Mouse (Mus musculus): ENCODE data around the gene Stxbp4. TPM values are rescaled to one million over a fixed set of nuclear protein-coding genes. Genes with fewer than 3 reads are reported as not detected.

Gene Stxbp4
- polyA plus RNA-seq, 1 experiment from 2014 or later, result 10.9 TPM

DNA sequence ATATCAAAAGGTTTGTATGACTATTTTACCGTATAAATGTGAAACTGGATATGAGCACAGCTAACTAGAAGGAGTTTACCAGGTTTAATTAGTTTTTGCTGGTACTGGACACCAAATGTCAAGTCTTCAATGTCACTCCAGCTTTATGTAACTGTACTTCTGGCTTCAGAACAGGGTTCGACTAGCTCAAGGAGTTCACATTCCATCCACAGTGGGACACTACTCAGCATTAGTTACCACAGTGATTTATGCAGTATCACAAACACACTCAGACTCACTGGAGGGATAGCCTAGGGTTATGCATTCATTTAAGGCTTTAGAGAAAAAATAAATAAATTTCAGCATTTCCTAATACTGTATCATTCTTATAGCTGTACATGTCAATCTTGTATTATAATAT lies 5.4 kb downstream of the Stxbp4 start:
- WGBS, result 63% methylated on average over 2 of the region's 2 CpGs
- no peaks in the 10 kb centered on the region for H3K9me3 ChIP-seq (replicated peaks; ENCODE audit: low read length)
- TF ChIP-seq CTCF (IDR thresholded peaks at IDR 0.05; ENCODE audit: low read depth), result peak; percentile 43; the same call in 1 of the 2 replicates
- no peak overlapping the region for H3K4me3 ChIP-seq (replicated peaks; ENCODE audit: low read depth, low read length)
- no peak overlapping the region for H3K4me2 ChIP-seq (ENCODE audit: low read length)
- no peaks in the 10 kb centered on the region for H3K36me3 ChIP-seq (ENCODE audit: insufficient read depth, low read length)
- H3K27ac ChIP-seq, result no peak overlapping the region
- DNase-seq (ENCODE audit: low spot score) (no peak), ATAC-seq (replicated peaks; ENCODE audit: low FRiP score, low read depth) (0 out of 2 replicates have a peak, but pooled peaks have one; percentile 55)
- H3K27me3 ChIP-seq (ENCODE audit: insufficient read depth, low read length), result no peaks in the 10 kb centered on the region
- H3K4me1 ChIP-seq (replicated peaks; ENCODE audit: insufficient read depth, low read length), result no peaks in the 10 kb centered on the region; the same call in 1 of the 2 replicates
- H3K9ac ChIP-seq (ENCODE audit: low read depth, low read length), result no peak overlapping the region

DNA sequence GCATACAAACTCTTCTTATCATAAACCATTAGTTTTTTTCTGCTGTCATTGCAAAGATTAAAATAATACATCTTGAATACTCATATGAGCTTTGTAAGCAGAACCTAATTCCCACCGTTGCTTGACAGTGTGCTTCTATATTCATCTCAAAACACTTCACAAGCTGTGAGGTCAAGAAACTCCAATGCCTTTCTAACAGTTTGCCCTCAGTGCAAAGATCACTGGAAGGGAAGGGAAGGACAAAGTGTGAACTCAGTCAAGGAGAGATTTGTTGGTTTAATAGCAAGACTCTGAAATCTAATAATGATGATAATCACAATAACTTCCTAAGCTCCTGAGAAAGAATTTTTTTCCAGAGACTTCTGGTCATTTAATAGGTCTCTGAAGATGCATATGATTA lies 10.1 kb downstream of the Stxbp4 start:
- H3K4me3 ChIP-seq (replicated peaks; ENCODE audit: low read depth, low read length), result no peak overlapping the region
- DNase-seq (ENCODE audit: low spot score) (no peak), ATAC-seq (replicated peaks; ENCODE audit: low FRiP score, low read depth) (no peak)
- 59% methylated on average over 1 of the region's 1 CpGs for WGBS
- H3K27ac ChIP-seq, result no peak overlapping the region
- TF ChIP-seq CTCF (IDR thresholded peaks at IDR 0.05; ENCODE audit: low read depth), result no peak
- no peaks in the 10 kb centered on the region for H3K4me1 ChIP-seq (replicated peaks; ENCODE audit: insufficient read depth, low read length)
- no peaks in the 10 kb centered on the region for H3K36me3 ChIP-seq (ENCODE audit: insufficient read depth, low read length)
- H3K9ac ChIP-seq (ENCODE audit: low read depth, low read length), result no peak overlapping the region
- H3K27me3 ChIP-seq (ENCODE audit: insufficient read depth, low read length), result no peaks in the 10 kb centered on the region
- no peaks in the 10 kb centered on the region for H3K9me3 ChIP-seq (replicated peaks; ENCODE audit: low read length)
- H3K4me2 ChIP-seq (ENCODE audit: low read length), result no peak overlapping the region

DNA sequence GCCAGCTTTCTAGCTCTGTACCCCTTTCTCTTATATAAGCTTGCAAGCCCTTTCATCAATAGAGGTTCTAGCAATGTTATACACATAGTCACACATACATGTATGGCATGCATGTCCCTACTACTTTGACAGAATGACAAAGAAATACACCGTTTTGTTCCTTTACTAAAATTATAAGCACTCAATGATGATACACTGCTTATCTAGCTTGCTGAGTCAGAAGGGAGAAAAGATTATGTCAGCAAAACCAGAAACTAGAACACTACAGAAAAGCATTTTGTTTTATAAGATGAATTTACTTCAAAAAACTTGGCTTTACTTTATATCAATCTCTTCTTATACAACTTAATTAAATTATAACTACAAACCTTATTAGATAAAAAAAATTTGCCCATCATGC lies 12.7 kb downstream of the Stxbp4 start:
- H3K9me3 ChIP-seq (replicated peaks; ENCODE audit: low read length), result no peaks in the 10 kb centered on the region
- ATAC-seq (replicated peaks; ENCODE audit: low FRiP score, low read depth) (no peak), DNase-seq (ENCODE audit: low spot score) (no peak)
- H3K4me3 ChIP-seq (replicated peaks; ENCODE audit: low read depth, low read length), result no peak overlapping the region
- H3K4me2 ChIP-seq (ENCODE audit: low read length), result no peak overlapping the region
- TF ChIP-seq CTCF (IDR thresholded peaks at IDR 0.05; ENCODE audit: low read depth), result no peak
- WGBS, result 82% methylated on average over 1 of the region's 1 CpGs
- no peak overlapping the region for H3K27ac ChIP-seq
- H3K4me1 ChIP-seq (replicated peaks; ENCODE audit: insufficient read depth, low read length), result no peaks in the 10 kb centered on the region
- H3K27me3 ChIP-seq (ENCODE audit: insufficient read depth, low read length), result no peaks in the 10 kb centered on the region
- H3K9ac ChIP-seq (ENCODE audit: low read depth, low read length), result no peak overlapping the region
- no peaks in the 10 kb centered on the region for H3K36me3 ChIP-seq (ENCODE audit: insufficient read depth, low read length)

DNA sequence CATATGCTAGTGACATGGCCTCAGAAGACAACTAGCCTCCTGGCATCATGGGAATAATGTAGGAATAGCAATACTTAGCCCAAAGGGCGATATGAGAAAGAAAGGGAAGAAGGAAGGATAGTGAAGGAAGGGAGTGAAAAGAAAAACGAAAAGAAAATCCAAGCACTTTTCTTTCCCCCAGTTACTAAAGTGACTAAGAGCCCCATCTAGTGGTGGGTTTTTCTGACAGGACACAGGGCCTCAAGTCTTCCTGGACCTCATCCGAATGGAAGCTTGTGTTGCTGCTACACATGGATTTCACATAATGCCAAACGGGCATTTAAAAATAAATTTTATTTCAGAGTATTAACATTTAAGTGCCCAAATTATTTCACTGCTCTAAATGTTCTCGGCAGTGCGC lies 14.4 kb downstream of the Stxbp4 start:
- peak; percentile 69 for DNase-seq (ENCODE audit: low spot score)
- H3K4me3 ChIP-seq (replicated peaks; ENCODE audit: low read depth, low read length), result no peak overlapping the region
- no peaks in the 10 kb centered on the region for H3K27me3 ChIP-seq (ENCODE audit: insufficient read depth, low read length)
- H3K9me3 ChIP-seq (replicated peaks; ENCODE audit: low read length), result no peaks in the 10 kb centered on the region
- H3K4me1 ChIP-seq (replicated peaks; ENCODE audit: insufficient read depth, low read length), result no peaks in the 10 kb centered on the region
- no peak overlapping the region for H3K4me2 ChIP-seq (ENCODE audit: low read length)
- H3K27ac ChIP-seq, result no peak overlapping the region
- no peaks in the 10 kb centered on the region for H3K36me3 ChIP-seq (ENCODE audit: insufficient read depth, low read length)
- 55% methylated on average over 6 of the region's 6 CpGs for WGBS
- no peak overlapping the region for H3K9ac ChIP-seq (ENCODE audit: low read depth, low read length)
- no peak for ATAC-seq (replicated peaks; ENCODE audit: low FRiP score, low read depth)
- TF ChIP-seq CTCF (IDR thresholded peaks at IDR 0.05; ENCODE audit: low read depth), result peak; percentile 80

DNA sequence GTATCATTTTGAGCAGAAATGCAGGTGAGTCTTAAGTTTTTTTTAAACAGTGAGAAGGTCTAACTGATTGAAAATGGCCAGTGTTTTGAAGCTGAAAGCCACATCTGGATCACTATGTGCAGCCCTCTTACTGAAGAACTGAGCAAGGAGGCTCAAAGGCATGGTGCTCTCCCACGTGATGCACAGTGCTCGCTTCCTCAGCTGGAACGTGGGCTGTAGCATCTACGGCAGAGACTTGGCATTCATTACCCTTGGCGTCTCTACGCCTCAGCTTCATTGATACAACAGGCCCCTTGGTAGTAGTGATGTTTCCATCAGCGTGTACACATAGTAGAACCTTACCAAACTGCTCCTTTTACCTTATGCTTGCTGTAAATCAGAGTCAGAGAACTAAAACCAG lies 15.4 kb downstream of the Stxbp4 start:
- Histone ChIP-seq H3K4me2 (ENCODE audit: low read length) (no peak overlapping the region), H3K27me3 (ENCODE audit: insufficient read depth, low read length) (no peaks in the 10 kb centered on the region), H3K4me1 (replicated peaks; ENCODE audit: insufficient read depth, low read length) (no peaks in the 10 kb centered on the region), H3K4me3 (replicated peaks; ENCODE audit: low read depth, low read length) (no peak overlapping the region), H3K36me3 (ENCODE audit: insufficient read depth, low read length) (0 out of 2 replicates have a peak, but pooled peaks cover 2% of the 10 kb centered on the region), H3K9me3 (replicated peaks; ENCODE audit: low read length) (no peaks in the 10 kb centered on the region), H3K9ac (ENCODE audit: low read depth, low read length) (no peak overlapping the region), H3K27ac (no peak overlapping the region)
- no peak for TF ChIP-seq CTCF (IDR thresholded peaks at IDR 0.05; ENCODE audit: low read depth)
- no peak for DNase-seq (ENCODE audit: low spot score)
- WGBS, result 69% methylated on average over 7 of the region's 7 CpGs
- ATAC-seq (replicated peaks; ENCODE audit: low FRiP score, low read depth), result no peak

DNA sequence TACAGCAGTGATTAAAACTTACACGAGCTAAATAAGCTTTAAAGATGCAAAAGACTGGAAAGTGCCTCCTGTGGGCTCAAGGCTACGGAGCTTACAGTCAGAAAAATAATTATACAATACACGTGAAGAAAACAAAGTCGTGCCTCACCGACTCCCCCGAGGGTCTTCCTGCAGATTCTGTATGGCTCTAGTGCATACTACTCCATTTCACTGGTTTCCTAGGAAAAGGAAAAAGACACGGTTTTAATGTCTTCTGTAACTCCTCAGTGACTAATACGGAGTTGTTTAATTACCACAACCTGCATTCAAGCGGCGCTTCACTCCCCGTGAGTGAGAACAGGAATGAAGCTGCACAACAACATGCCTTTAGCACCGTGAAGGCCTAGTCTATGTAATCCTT lies 15.8 kb downstream of the Stxbp4 start:
- no peak overlapping the region for H3K4me2 ChIP-seq (ENCODE audit: low read length)
- DNase-seq (ENCODE audit: low spot score), result no peak
- TF ChIP-seq CTCF (IDR thresholded peaks at IDR 0.05; ENCODE audit: low read depth), result no peak
- H3K9me3 ChIP-seq (replicated peaks; ENCODE audit: low read length), result no peaks in the 10 kb centered on the region
- no peak overlapping the region for H3K4me3 ChIP-seq (replicated peaks; ENCODE audit: low read depth, low read length)
- no peak overlapping the region for H3K9ac ChIP-seq (ENCODE audit: low read depth, low read length)
- H3K27ac ChIP-seq, result no peak overlapping the region
- H3K27me3 ChIP-seq (ENCODE audit: insufficient read depth, low read length), result no peaks in the 10 kb centered on the region
- 0 out of 2 replicates have a peak, but pooled peaks have one; percentile 17 for ATAC-seq (replicated peaks; ENCODE audit: low FRiP score, low read depth)
- H3K36me3 ChIP-seq (ENCODE audit: insufficient read depth, low read length), result 0 out of 2 replicates have a peak, but pooled peaks cover 2% of the 10 kb centered on the region
- H3K4me1 ChIP-seq (replicated peaks; ENCODE audit: insufficient read depth, low read length), result no peaks in the 10 kb centered on the region
- WGBS, result 61% methylated on average over 12 of the region's 12 CpGs

DNA sequence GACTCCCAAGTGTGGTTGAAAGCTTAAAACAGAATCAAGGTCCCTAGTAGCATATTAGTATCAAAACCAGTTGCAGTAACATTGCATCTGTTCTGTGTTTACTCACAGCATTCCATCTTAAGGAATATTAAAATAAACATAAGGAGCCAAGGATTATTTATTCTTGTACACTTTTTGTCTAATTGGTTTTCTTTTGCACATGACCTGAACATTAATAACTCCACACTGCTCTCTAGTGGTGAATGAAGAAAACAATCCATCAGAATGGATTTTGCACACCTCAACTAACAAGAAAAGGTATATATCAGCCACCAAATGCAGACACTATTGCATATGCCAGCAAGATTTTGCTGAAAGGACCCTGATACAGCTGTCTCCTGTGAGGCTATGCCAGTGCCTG lies 21.5 kb downstream of the Stxbp4 start:
- no peaks in the 10 kb centered on the region for H3K4me1 ChIP-seq (replicated peaks; ENCODE audit: insufficient read depth, low read length)
- DNase-seq (ENCODE audit: low spot score) (peak; percentile 72), ATAC-seq (replicated peaks; ENCODE audit: low FRiP score, low read depth) (no peak)
- no peak overlapping the region for H3K4me2 ChIP-seq (ENCODE audit: low read length)
- H3K27ac ChIP-seq, result no peak overlapping the region
- TF ChIP-seq CTCF (IDR thresholded peaks at IDR 0.05; ENCODE audit: low read depth), result peak; percentile 69
- no peaks in the 10 kb centered on the region for H3K27me3 ChIP-seq (ENCODE audit: insufficient read depth, low read length)
- no peaks in the 10 kb centered on the region for H3K9me3 ChIP-seq (replicated peaks; ENCODE audit: low read length)
- no peak overlapping the region for H3K4me3 ChIP-seq (replicated peaks; ENCODE audit: low read depth, low read length)
- 0 out of 2 replicates have a peak, but pooled peaks cover 2% of the 10 kb centered on the region for H3K36me3 ChIP-seq (ENCODE audit: insufficient read depth, low read length)
- no peak overlapping the region for H3K9ac ChIP-seq (ENCODE audit: low read depth, low read length)

Measured in kidney, postnatal 0 days (tissue).